Mouse (Mus musculus) bone marrow, adult 2 months (tissue): ENCODE measurements around the gene Gdi2.

Source experiments
- CTCF ChIP-seq: fragments of 200-500 bp; IDR thresholded peaks from 2 replicates; pipeline ENCODE4 v1.5.1; 2011; ENCODE audit warnings: low read length, control low read depth; ENCODE audit not compliant: control insufficient read depth, insufficient read depth
- POLR2A ChIP-seq: fragments of 200-500 bp; IDR thresholded peaks from 2 replicates; pipeline ENCODE4 v1.6.1; 2011; ENCODE audit warnings: low read depth, mild to moderate bottlenecking, control low read depth, low read length, borderline replicate concordance; ENCODE audit not compliant: control insufficient read depth

DNA sequence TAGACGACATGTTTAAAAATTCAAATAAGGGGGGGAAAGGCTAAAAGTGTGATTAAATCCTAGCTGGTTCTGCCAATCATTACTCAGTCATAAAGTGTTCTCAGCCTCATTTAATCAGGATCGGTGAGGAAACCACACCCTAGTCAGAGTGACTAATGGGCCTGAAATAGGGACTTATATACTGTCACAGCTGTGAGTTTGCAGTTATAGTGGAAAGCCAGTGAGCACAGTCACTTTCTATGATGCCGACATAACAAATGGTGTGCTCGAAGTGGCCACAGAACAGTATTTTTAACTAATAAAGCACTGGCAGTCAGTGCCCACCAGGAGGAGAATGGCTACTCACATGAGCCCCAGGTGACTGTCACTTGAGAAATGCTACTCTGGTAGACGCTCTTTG lies 7.1 kb downstream of the Gdi2 start:
- TF ChIP-seq POLR2A = no peak
- TF ChIP-seq CTCF = no peak
